In genomic region chr2:103707056-103707776, GRCm38 (mm10) we compare ENCODE assay signal across 15 mouse cellular contexts. TPM values are rescaled to one million over a fixed set of nuclear protein-coding genes. Genes with fewer than 3 reads are reported as not detected.
DNase-seq lines count a peak whose midpoint lies in the region; ATAC-seq and TF ChIP-seq lines count a peak whose summit lies in the region.
"Had no signal": no experiment of that assay in that cellular context is flagged by ENCODE, and none has a peak within 500 bp of the region (broad histone marks: within the 10 kb centered on the region; RNA-seq: fewer than 3 reads in every experiment).

No protein-coding gene starts in this region.

- no peak overlapping the region for H3K9ac ChIP-seq in embryonic facial prominence, embryonic 14.5 days (ENCODE audit: low read depth, low read length)
- no peak overlapping the region for H3K9ac ChIP-seq in heart, embryonic 16.5 days (ENCODE audit: low read length)
- H3K9ac ChIP-seq in MEL (ENCODE audit: control insufficient read depth, low read depth, low read length, poor library complexity, severe bottlenecking), result no peak overlapping the region
- H3K9ac ChIP-seq in liver, embryonic 14.5 days (replicated peaks), result no peak overlapping the region
- H3K9ac ChIP-seq: forebrain, embryonic 15.5 days had no signal

- H3K4me1 ChIP-seq in embryonic facial prominence, embryonic 14.5 days (ENCODE audit: control insufficient read depth, insufficient read depth, low read length), result peaks cover 14% of the 10 kb centered on the region
- peaks cover 14% of the 10 kb centered on the region for H3K4me1 ChIP-seq in embryonic facial prominence, embryonic 10.5 days
- H3K4me1 ChIP-seq in heart, embryonic 16.5 days (ENCODE audit: control insufficient read depth, insufficient read depth, low read length), result peaks cover 17% of the 10 kb centered on the region
- peaks cover 0 to 18% of the 10 kb centered on the region in 2 experiments; a peak in 3 of 4 replicates for H3K4me1 ChIP-seq in MEL (ENCODE audit: control insufficient read depth in 1 of 2, insufficient read depth in 2 of 2, low read length in 2 of 2)
- peaks cover 5 to 12% of the 10 kb centered on the region in 2 experiments for H3K4me1 ChIP-seq in liver, embryonic 14.5 days (replicated peaks; ENCODE audit: control insufficient read depth in 2 of 2, insufficient read depth in 2 of 2, low read length in 1 of 2)

- H3K9me3 ChIP-seq in embryonic facial prominence, embryonic 14.5 days (ENCODE audit: control insufficient read depth, low read length), result no peaks in the 10 kb centered on the region
- no peaks in the 10 kb centered on the region for H3K9me3 ChIP-seq in embryonic facial prominence, embryonic 10.5 days
- H3K9me3 ChIP-seq in heart, embryonic 16.5 days (replicated peaks; ENCODE audit: control insufficient read depth, low read length), result no peaks in the 10 kb centered on the region
- no peaks in the 10 kb centered on the region for H3K9me3 ChIP-seq in MEL (replicated peaks; ENCODE audit: insufficient read depth, low read length)
- H3K9me3 ChIP-seq in liver, embryonic 14.5 days (ENCODE audit: control insufficient read depth, low read length), result no peaks in the 10 kb centered on the region
- H3K9me3 ChIP-seq: forebrain, embryonic 15.5 days; G1E had no signal

- DNase-seq in embryonic facial prominence, embryonic 14.5 days (ENCODE audit: low spot score), result peak; percentile 44
- DNase-seq in embryonic facial prominence, embryonic 10.5 days (ENCODE audit: low spot score), result no peak
- no peak for DNase-seq in heart, adult 18-20 months
- DNase-seq in MEL (ENCODE audit: low read depth, low spot score), result peak; percentile 62
- no peak for DNase-seq in liver, embryonic 14.5 days (ENCODE audit: low read depth in 3 of 3, low spot score in 3 of 3)
- no peak for DNase-seq in right cerebral cortex, adult 2 months (ENCODE audit: low spot score in 2 of 2)
- no peak for DNase-seq in left cerebral cortex, postnatal 14 days (ENCODE audit: low spot score in 2 of 2)
- DNase-seq: lung, adult 2 months; right cerebral cortex, postnatal 14 days had no signal

- TF ChIP-seq POLR2A in MEL (IDR thresholded peaks at IDR 0.05; ENCODE audit: control insufficient read depth in 1 of 2, insufficient read depth in 1 of 2, low read depth in 1 of 2, low read length in 2 of 2, poor library complexity in 1 of 2), result no peak

- peak in 1 of 2 experiments; percentile 44; a peak in 2 of 4 replicates for TF ChIP-seq EP300 in MEL (IDR thresholded peaks at IDR 0.05; ENCODE audit: low read depth in 1 of 2, low read length in 2 of 2)
- 0 out of 2 replicates have a peak, but pooled peaks have one; percentile 32 for TF ChIP-seq EP300 in liver, embryonic 14.5 days (IDR thresholded peaks at IDR 0.05; ENCODE audit: low read depth)

- peaks cover 64% of the 10 kb centered on the region for H3K36me3 ChIP-seq in embryonic facial prominence, embryonic 14.5 days (ENCODE audit: control insufficient read depth, insufficient read depth, low read length)
- peaks cover 90% of the 10 kb centered on the region for H3K36me3 ChIP-seq in embryonic facial prominence, embryonic 10.5 days (replicated peaks)
- H3K36me3 ChIP-seq in heart, embryonic 16.5 days (ENCODE audit: control insufficient read depth, insufficient read depth), result peaks cover 40% of the 10 kb centered on the region
- H3K36me3 ChIP-seq in MEL (ENCODE audit: control insufficient read depth in 1 of 2, insufficient read depth in 2 of 2, low read length in 2 of 2), result peaks cover 0 to 9% of the 10 kb centered on the region in 2 experiments; a peak in 2 of 4 replicates
- H3K36me3 ChIP-seq in liver, embryonic 14.5 days (replicated peaks; ENCODE audit: control insufficient read depth, insufficient read depth, low read depth), result no peaks in the 10 kb centered on the region
- H3K36me3 ChIP-seq: forebrain, embryonic 15.5 days; G1E had no signal

- H3K27ac ChIP-seq in embryonic facial prominence, embryonic 14.5 days (replicated peaks; ENCODE audit: low read depth, low read length), result no peak overlapping the region
- no peak overlapping the region for H3K27ac ChIP-seq in embryonic facial prominence, embryonic 10.5 days (replicated peaks)
- H3K27ac ChIP-seq in heart, embryonic 16.5 days (ENCODE audit: low read length), result peak overlapping the region; percentile 59; the same call in 1 of the 2 replicates
- no peak overlapping the region for H3K27ac ChIP-seq in MEL (ENCODE audit: control insufficient read depth, low read depth, low read length)
- H3K27ac ChIP-seq in liver, embryonic 14.5 days, result no peak overlapping the region
- H3K27ac ChIP-seq: forebrain, embryonic 15.5 days had no signal

- no peaks in the 10 kb centered on the region for H3K27me3 ChIP-seq in embryonic facial prominence, embryonic 14.5 days (replicated peaks; ENCODE audit: control insufficient read depth, insufficient read depth, low read length)
- no peaks in the 10 kb centered on the region for H3K27me3 ChIP-seq in embryonic facial prominence, embryonic 10.5 days (replicated peaks; ENCODE audit: low read depth, poor library complexity, severe bottlenecking)
- no peaks in the 10 kb centered on the region for H3K27me3 ChIP-seq in heart, embryonic 16.5 days (ENCODE audit: control insufficient read depth, insufficient read depth, low read length)
- H3K27me3 ChIP-seq in MEL (ENCODE audit: control insufficient read depth in 1 of 2, insufficient read depth in 2 of 2, low read length in 2 of 2), result no peaks in the 10 kb centered on the region
- H3K27me3 ChIP-seq in liver, embryonic 14.5 days (ENCODE audit: control insufficient read depth, insufficient read depth, low read length), result no peaks in the 10 kb centered on the region
- H3K27me3 ChIP-seq: forebrain, embryonic 15.5 days had no signal

- no peaks in the 10 kb centered on the region for H3K79me2 ChIP-seq in MEL (ENCODE audit: control insufficient read depth, insufficient read depth, low read length, poor library complexity)

- WGBS in embryonic facial prominence, embryonic 14.5 days, result 80% methylated on average over 6 of the region's 6 CpGs
- WGBS in embryonic facial prominence, embryonic 10.5 days, result 86% methylated on average over 6 of the region's 6 CpGs
- 61% methylated on average over 6 of the region's 6 CpGs for WGBS in heart, embryonic 16.5 days
- WGBS in liver, embryonic 14.5 days (ENCODE audit: insufficient replicate concordance), result 44% methylated on average over 6 of the region's 6 CpGs

- TF ChIP-seq RAD21 in MEL (IDR thresholded peaks at IDR 0.05; ENCODE audit: low read depth, low read length), result no peak

- intact Hi-C loops in left cerebral cortex, postnatal 14 days (cut with DNase I), result no loop called here

- H3K4me2 ChIP-seq in embryonic facial prominence, embryonic 14.5 days (ENCODE audit: low read depth, low read length), result no peak overlapping the region
- no peak overlapping the region for H3K4me2 ChIP-seq in heart, embryonic 16.5 days (ENCODE audit: low read depth, low read length)
- no peak overlapping the region for H3K4me2 ChIP-seq in liver, embryonic 14.5 days (ENCODE audit: low read depth)
- H3K4me2 ChIP-seq: forebrain, embryonic 15.5 days had no signal

- ATAC-seq in embryonic facial prominence, embryonic 14.5 days (ENCODE audit: low read depth), result peak; percentile 32; the same call in 1 of the 2 replicates
- ATAC-seq in heart, embryonic 16.5 days (replicated peaks; ENCODE audit: extremely low read depth, insufficient read depth, low FRiP score), result no peak
- ATAC-seq in liver, embryonic 14.5 days (ENCODE audit: insufficient read depth), result peak; percentile 77
- ATAC-seq: CD4-positive, CD25-positive, alpha-beta regulatory T cell, adult 4 months; forebrain, embryonic 15.5 days; inflammation-experienced regulatory T-cells, adult 6 months had no signal

- H3K4me3 ChIP-seq in embryonic facial prominence, embryonic 14.5 days (ENCODE audit: low read depth, low read length), result no peak overlapping the region
- H3K4me3 ChIP-seq in embryonic facial prominence, embryonic 10.5 days, result no peak overlapping the region
- no peak overlapping the region for H3K4me3 ChIP-seq in heart, embryonic 16.5 days (ENCODE audit: low read length)
- no peak overlapping the region for H3K4me3 ChIP-seq in MEL (ENCODE audit: control insufficient read depth in 1 of 2, insufficient read depth in 1 of 2, low read depth in 2 of 2, low read length in 2 of 2)
- no peak overlapping the region for H3K4me3 ChIP-seq in liver, embryonic 14.5 days (ENCODE audit: insufficient read depth in 1 of 2, low read depth in 2 of 2, low read length in 2 of 2)
- H3K4me3 ChIP-seq: erythroblast, embryonic 14.5 days; forebrain, embryonic 15.5 days had no signal

- no peak for TF ChIP-seq CTCF in MEL (IDR thresholded peaks at IDR 0.05 in 2 of 3, conservative IDR thresholded peaks at IDR 0.05 in 1 of 3; ENCODE audit: control insufficient read depth in 1 of 3, insufficient read depth in 1 of 3, low read depth in 2 of 3, low read length in 3 of 3, poor library complexity in 1 of 3, severe bottlenecking in 1 of 3)
- TF ChIP-seq CTCF in liver, embryonic 14.5 days (IDR thresholded peaks at IDR 0.05; ENCODE audit: low read depth), result no peak

TF ChIP-seq in MEL, 35 proteins besides CTCF, POLR2A, EP300 and RAD21:
- TF ChIP-seq MYC (IDR thresholded peaks at IDR 0.05; ENCODE audit: low read depth, low read length) (no peak), ETS1 (IDR thresholded peaks at IDR 0.05; ENCODE audit: low read depth, low read length) (0 out of 2 replicates have a peak, but pooled peaks have one; percentile 25), ZMIZ1 (IDR thresholded peaks at IDR 0.05; ENCODE audit: low read depth, low read length) (no peak), USF1 (IDR thresholded peaks at IDR 0.05; ENCODE audit: low read depth, low read length) (0 out of 2 replicates have a peak, but pooled peaks have one; percentile 23), ELF1 (IDR thresholded peaks at IDR 0.05; ENCODE audit: low read depth, low read length) (no peak)

RNA-seq across cellular contexts. Expression of gene Nat10, which starts 53.9 kb away (rescaled TPM):
- 21.9 and 22.5 TPM in 2 replicates for polyA plus RNA-seq in embryonic facial prominence, embryonic 14.5 days (2014; fragmentation: Nextera tagmentation; extraction: Ambion mirVana)
- polyA plus RNA-seq in embryonic facial prominence, embryonic 10.5 days (2016; fragmentation: Nextera tagmentation; extraction: Ambion mirVana), result 31.5 and 35.4 TPM in 2 replicates
- polyA plus RNA-seq in heart, embryonic 16.5 days (2015; fragmentation: Nextera tagmentation; extraction: Ambion mirVana), result 16.2 and 16.5 TPM in 2 replicates
- total RNA-seq in heart, adult 18-20 months (2021), result 10 to 100 TPM; 15.5 to 17.7 TPM
- 53.9 and 74.7 TPM in 2 replicates for total RNA-seq in MEL (2012; rRNA removed)
- polyA plus RNA-seq in MEL (2012; ENCODE audit: insufficient read depth in 1 of 2, insufficient read length in 2 of 2, low read depth in 1 of 2, low replicate concordance in 2 of 2, missing spikeins in 1 of 2), result 100 to 1,000 TPM in 1 of 2 experiments, not detected in 1; 107 TPM
- polyA plus RNA-seq in liver, embryonic 14.5 days (2012; rRNA removed), result 20.5 and 21.7 TPM in 2 replicates
- polyA plus RNA-seq in liver, embryonic 14.5 days (2014; fragmentation: Nextera tagmentation; extraction: Ambion mirVana), result 9.1 and 12.9 TPM in 2 replicates
- total RNA-seq in left cerebral cortex, postnatal 14 days (2021), result 10 to 100 TPM; 28.3 to 29.5 TPM

Comparison
In these comparisons a context has a peak if more than half of its experiments do, and no peak if none do; other contexts are left out.
1. DNase-seq: peak in embryonic facial prominence, embryonic 14.5 days (single experiment) and MEL (single experiment); none in embryonic facial prominence, embryonic 10.5 days (single experiment), heart, adult 18-20 months (0 of 2), liver, embryonic 14.5 days (0 of 3), right cerebral cortex, adult 2 months (0 of 2) and left cerebral cortex, postnatal 14 days (0 of 2).